Mouse (Mus musculus): ENCODE data around the gene Olfr714. TPM values are rescaled to one million over a fixed set of nuclear protein-coding genes. Genes with fewer than 3 reads are reported as not detected.
"Not testable (repeated sequence)": the region's sequence is repeated elsewhere in the genome, so short reads cannot be mapped to it uniquely, and the experiment has no call there.

Olfr714 gene
- not detected in 2 replicates for polyA plus RNA-seq (2012; ENCODE audit: insufficient read depth, low replicate concordance)

DNA sequence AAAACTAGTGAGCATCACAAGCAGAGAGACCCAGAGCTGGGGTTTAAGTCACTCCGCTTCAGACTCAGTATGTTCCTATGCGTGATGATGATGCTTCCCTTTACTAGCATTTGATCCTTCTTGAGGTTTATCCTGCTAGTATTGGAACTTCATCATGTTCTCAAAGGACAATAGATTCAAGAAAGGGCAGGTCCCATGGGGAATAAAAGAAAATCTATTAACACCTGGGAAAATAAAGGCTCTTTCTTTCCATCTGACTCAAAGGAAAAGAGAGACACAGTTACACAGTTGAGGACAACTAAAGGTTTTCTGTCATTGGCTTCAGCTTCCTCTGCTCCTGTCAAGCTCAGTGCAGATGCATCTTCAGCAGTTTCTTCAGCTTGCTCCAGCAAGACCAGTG, at the start of gene Olfr714:
Gene Olfr714 (plus strand): TSS at position 301 of the 400 bp plus-strand sequence.
- no peak within 1 kb of the TSS for H3K4me3 ChIP-seq (replicated peaks)
- peaks cover 21% of the 10 kb centered on the region for H3K9me3 ChIP-seq
- no peaks in the 10 kb centered on the region for H3K36me3 ChIP-seq (replicated peaks; ENCODE audit: low read length)
- no peaks in the 10 kb centered on the region for H3K4me1 ChIP-seq
- TF ChIP-seq GATA1 (IDR thresholded peaks at IDR 0.05; ENCODE audit: borderline replicate concordance, low read length), result no peak
- no peak for TF ChIP-seq FLI1 (IDR thresholded peaks at IDR 0.05; ENCODE audit: low read length)
- no peaks in the 10 kb centered on the region for H3K27me3 ChIP-seq (replicated peaks)

DNA sequence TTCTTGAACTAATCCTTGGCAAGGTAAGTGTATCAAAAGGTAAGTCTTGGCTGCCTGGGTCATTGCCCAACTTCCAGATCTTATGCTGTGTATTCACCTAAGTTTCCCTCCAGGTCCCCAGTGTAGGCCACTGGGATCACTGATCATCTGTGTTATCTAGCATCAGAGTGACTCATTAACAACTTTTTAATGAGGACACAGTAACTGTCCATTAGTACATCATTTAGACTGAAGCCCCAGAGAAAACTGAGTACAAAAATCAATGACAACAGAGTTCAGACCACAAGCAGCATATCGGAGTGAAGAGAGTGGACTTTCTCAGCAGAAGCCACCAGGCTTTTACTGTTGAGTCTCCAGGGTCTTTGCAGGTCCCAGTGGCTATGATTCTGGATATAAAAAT, 39.9 kb upstream of the Olfr714 start, which contains the start of gene Olfr713:
Gene Olfr713 (plus strand): TSS at position 301 of the 400 bp plus-strand sequence.
- TF ChIP-seq FLI1 (IDR thresholded peaks at IDR 0.05; ENCODE audit: low read length) (no peak), GATA1 (IDR thresholded peaks at IDR 0.05; ENCODE audit: borderline replicate concordance, low read length) (no peak)
- Histone ChIP-seq H3K36me3 (replicated peaks; ENCODE audit: low read length) (no peaks in the 10 kb centered on the region), H3K4me3 (replicated peaks) (no peak within 1 kb of the TSS), H3K27me3 (replicated peaks) (no peaks in the 10 kb centered on the region), H3K9me3 (no peaks in the 10 kb centered on the region), H3K4me1 (no peaks in the 10 kb centered on the region)

- Histone ChIP-seq H3K4me3 (replicated peaks) (no peak overlapping the region), H3K36me3 (replicated peaks; ENCODE audit: low read length) (no peaks in the 10 kb centered on the region), H3K27me3 (replicated peaks) (no peaks in the 10 kb centered on the region), H3K4me1 (no peaks in the 10 kb centered on the region), H3K9me3 (no peaks in the 10 kb centered on the region)
- TF ChIP-seq GATA1 (IDR thresholded peaks at IDR 0.05; ENCODE audit: borderline replicate concordance, low read length), result no peak
- no peak for TF ChIP-seq FLI1 (IDR thresholded peaks at IDR 0.05; ENCODE audit: low read length)
Measured at GRCm38 (mm10) chr7:107039934-107040563, 30.7 kb upstream of the Olfr714 start.

DNA sequence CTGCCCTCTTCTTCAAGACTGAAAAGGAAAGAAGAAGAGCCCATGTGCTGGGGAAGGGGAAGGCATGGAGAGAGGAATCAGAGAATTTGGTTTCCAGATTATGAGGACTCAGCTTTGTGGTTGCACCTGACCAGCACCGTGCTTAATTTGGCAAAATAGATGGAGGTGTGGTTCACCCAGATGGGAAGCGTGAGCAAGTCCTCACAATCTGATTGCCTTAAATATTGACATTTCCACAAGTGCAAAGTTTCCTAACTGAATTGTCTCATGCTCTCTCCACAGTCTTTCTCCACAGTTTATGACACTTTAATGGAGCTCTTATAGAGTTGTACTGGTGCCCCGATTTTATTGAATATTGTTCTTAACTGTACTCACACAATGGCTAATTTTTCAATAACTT, 27.6 kb upstream of the Olfr714 start:
- TF ChIP-seq FLI1 (IDR thresholded peaks at IDR 0.05; ENCODE audit: low read length), result no peak
- no peak for TF ChIP-seq GATA1 (IDR thresholded peaks at IDR 0.05; ENCODE audit: borderline replicate concordance, low read length)
- H3K4me3 ChIP-seq (replicated peaks), result no peak overlapping the region

GRCm38 (mm10) chr7:107044407-107044806, 26.4 kb upstream of the Olfr714 start:
- H3K27me3 ChIP-seq (replicated peaks), result no peaks in the 10 kb centered on the region
- no peak for TF ChIP-seq FLI1 (IDR thresholded peaks at IDR 0.05; ENCODE audit: low read length)
- no peak for TF ChIP-seq GATA1 (IDR thresholded peaks at IDR 0.05; ENCODE audit: borderline replicate concordance, low read length)
- no peaks in the 10 kb centered on the region for H3K4me1 ChIP-seq
- no peaks in the 10 kb centered on the region for H3K9me3 ChIP-seq
- H3K36me3 ChIP-seq (replicated peaks; ENCODE audit: low read length), result no peaks in the 10 kb centered on the region
- H3K4me3 ChIP-seq (replicated peaks), result no peak overlapping the region

More for the DNA sequence above, 27.6 kb upstream of the Olfr714 start:
- no peaks in the 10 kb centered on the region for H3K9me3 ChIP-seq
- H3K4me1 ChIP-seq, result no peaks in the 10 kb centered on the region
- H3K36me3 ChIP-seq (replicated peaks; ENCODE audit: low read length), result no peaks in the 10 kb centered on the region
- no peaks in the 10 kb centered on the region for H3K27me3 ChIP-seq (replicated peaks)

- Histone ChIP-seq H3K9me3 (no peaks in the 10 kb centered on the region), H3K36me3 (replicated peaks; ENCODE audit: low read length) (no peaks in the 10 kb centered on the region), H3K4me3 (replicated peaks) (no peak overlapping the region), H3K4me1 (no peaks in the 10 kb centered on the region), H3K27me3 (replicated peaks) (no peaks in the 10 kb centered on the region)
- TF ChIP-seq GATA1 (IDR thresholded peaks at IDR 0.05; ENCODE audit: borderline replicate concordance, low read length) (no peak), FLI1 (IDR thresholded peaks at IDR 0.05; ENCODE audit: low read length) (no peak)
Measured at GRCm38 (mm10) chr7:107045833-107046232, 24.9 kb upstream of the Olfr714 start.

- H3K27me3 ChIP-seq (replicated peaks), result no peaks in the 10 kb centered on the region
- H3K9me3 ChIP-seq, result no peaks in the 10 kb centered on the region
- no peaks in the 10 kb centered on the region for H3K4me1 ChIP-seq
- H3K36me3 ChIP-seq (replicated peaks; ENCODE audit: low read length), result no peaks in the 10 kb centered on the region
- TF ChIP-seq GATA1 (IDR thresholded peaks at IDR 0.05; ENCODE audit: borderline replicate concordance, low read length) (no peak), FLI1 (IDR thresholded peaks at IDR 0.05; ENCODE audit: low read length) (no peak)
- H3K4me3 ChIP-seq (replicated peaks), result no peak overlapping the region
Measured at GRCm38 (mm10) chr7:107047578-107047977, 23.2 kb upstream of the Olfr714 start.

DNA sequence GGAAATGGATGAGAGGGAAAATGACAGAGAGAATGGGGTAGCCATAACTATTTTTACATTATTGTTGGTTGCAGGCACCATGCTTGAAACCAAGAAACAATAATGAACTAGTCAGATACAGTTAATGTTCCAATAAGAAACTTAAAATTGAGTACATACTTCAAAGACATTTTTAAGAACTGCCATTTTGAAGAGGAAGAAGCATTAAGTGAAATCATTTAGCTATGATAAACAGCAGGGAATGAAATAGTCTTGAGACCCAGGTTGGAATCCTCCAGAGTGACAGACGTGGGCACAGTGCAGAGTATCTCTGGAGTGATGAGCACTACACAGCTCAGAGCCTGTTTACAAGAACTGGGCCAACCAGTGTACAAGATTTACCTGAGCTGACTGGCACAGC, 22.1 kb downstream of the Olfr714 start, which contains the start of gene Olfr17:
Gene Olfr17 (plus strand): TSS at position 301 of the 400 bp plus-strand sequence.
- Histone ChIP-seq H3K36me3 (replicated peaks; ENCODE audit: low read length) (no peaks in the 10 kb centered on the region), H3K4me1 (no peaks in the 10 kb centered on the region), H3K9me3 (peaks cover 2% of the 10 kb centered on the region; the same call in 1 of the 2 replicates), H3K27me3 (replicated peaks) (no peaks in the 10 kb centered on the region), H3K4me3 (replicated peaks) (no peak within 1 kb of the TSS)
- TF ChIP-seq GATA1 (IDR thresholded peaks at IDR 0.05; ENCODE audit: borderline replicate concordance, low read length) (no peak), FLI1 (IDR thresholded peaks at IDR 0.05; ENCODE audit: low read length) (no peak)

DNA sequence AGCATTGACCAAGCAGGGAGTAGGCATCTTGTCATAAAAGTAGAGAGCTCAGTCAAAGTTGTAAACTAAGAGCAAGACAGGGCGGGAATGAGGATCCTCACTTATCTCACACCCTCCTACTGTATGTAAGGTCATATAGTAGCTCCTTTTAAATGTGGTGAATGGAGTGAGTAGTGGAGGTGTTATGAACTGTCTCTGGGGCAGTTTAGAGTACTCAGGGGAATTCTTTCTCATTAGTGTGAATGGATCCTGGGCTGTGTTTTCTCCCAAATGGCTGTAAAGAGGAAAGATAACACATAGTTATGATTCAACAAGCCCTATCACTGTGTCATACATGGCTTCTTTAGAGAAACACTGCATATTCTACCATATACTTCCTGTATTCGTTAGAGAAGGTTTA, 39.5 kb downstream of the Olfr714 start, which contains the start of gene Olfr715b:
Gene Olfr715b (minus strand): TSS at position 101 of the 400 bp plus-strand sequence.
- not testable (repeated sequence) for H3K27me3 ChIP-seq (replicated peaks); H3K4me3 ChIP-seq (replicated peaks); H3K4me1 ChIP-seq; H3K9me3 ChIP-seq; H3K36me3 ChIP-seq (replicated peaks; ENCODE audit: low read length)

Other genes starting within 250 kb of the Olfr714 start
- gene Olfr702, start 237.1 kb upstream of the Olfr714 start, polyA plus RNA-seq (2012; ENCODE audit: insufficient read depth, low replicate concordance), result not detected in 2 replicates
- 0.58 TPM in 1 of 2 replicates, not detected in the other for gene Olfr703, start 227.6 kb upstream of the Olfr714 start, polyA plus RNA-seq (2012; ENCODE audit: insufficient read depth, low replicate concordance)
- gene Olfr704, start 207.8 kb upstream of the Olfr714 start, polyA plus RNA-seq (2012; ENCODE audit: insufficient read depth, low replicate concordance), result not detected in 2 replicates
- gene Olfr705, start 194.1 kb upstream of the Olfr714 start, polyA plus RNA-seq (2012; ENCODE audit: insufficient read depth, low replicate concordance), result not detected in 2 replicates
- not detected in 2 replicates for gene Olfr706, start 182.8 kb upstream of the Olfr714 start, polyA plus RNA-seq (2012; ENCODE audit: insufficient read depth, low replicate concordance)
- gene Olfr707, start 169.7 kb upstream of the Olfr714 start, polyA plus RNA-seq (2012; ENCODE audit: insufficient read depth, low replicate concordance), result not detected in 2 replicates
- not detected in 2 replicates for gene Olfr1532-ps1, start 163.0 kb upstream of the Olfr714 start, polyA plus RNA-seq (2012; ENCODE audit: insufficient read depth, low replicate concordance)
- not detected in 2 replicates for gene Olfr709-ps1, start 138.8 kb upstream of the Olfr714 start, polyA plus RNA-seq (2012; ENCODE audit: insufficient read depth, low replicate concordance)
- not detected in 2 replicates for gene Olfr710, start 122.7 kb upstream of the Olfr714 start, polyA plus RNA-seq (2012; ENCODE audit: insufficient read depth, low replicate concordance)
- not detected in 2 replicates for gene Olfr6, start 107.0 kb upstream of the Olfr714 start, polyA plus RNA-seq (2012; ENCODE audit: insufficient read depth, low replicate concordance)
- gene Olfr711, start 95.5 kb upstream of the Olfr714 start, polyA plus RNA-seq (2012; ENCODE audit: insufficient read depth, low replicate concordance), result not detected in 2 replicates
- 0.47 TPM in 1 of 2 replicates, not detected in the other for gene Olfr2, start 64.9 kb upstream of the Olfr714 start, polyA plus RNA-seq (2012; ENCODE audit: insufficient read depth, low replicate concordance)
- gene Olfr713, start 39.8 kb upstream of the Olfr714 start, polyA plus RNA-seq (2012; ENCODE audit: insufficient read depth, low replicate concordance), result not detected in 2 replicates
- gene Olfr17, start 22.2 kb downstream of the Olfr714 start, polyA plus RNA-seq (2012; ENCODE audit: insufficient read depth, low replicate concordance), result not detected in 2 replicates
- not detected in 2 replicates for gene Olfr715b, start 39.4 kb downstream of the Olfr714 start, polyA plus RNA-seq (2012; ENCODE audit: insufficient read depth, low replicate concordance)
- not detected in 2 replicates for gene Olfr715, start 60.1 kb downstream of the Olfr714 start, polyA plus RNA-seq (2012; ENCODE audit: insufficient read depth, low replicate concordance)
- not detected in 2 replicates for gene Olfr716, start 67.3 kb downstream of the Olfr714 start, polyA plus RNA-seq (2012; ENCODE audit: insufficient read depth, low replicate concordance)
- not detected in 2 replicates for gene Nlrp14, start 96.0 kb downstream of the Olfr714 start, polyA plus RNA-seq (2012; ENCODE audit: insufficient read depth, low replicate concordance)
- gene Rbmxl2, start 138.5 kb downstream of the Olfr714 start, polyA plus RNA-seq (2012; ENCODE audit: insufficient read depth, low replicate concordance), result not detected in 2 replicates